Mouse (Mus musculus) limb, embryonic 11.5 days (tissue): Measurements from ENCODE around the gene Rrp7a. TPM values are rescaled to one million over a fixed set of nuclear protein-coding genes. Genes with fewer than 3 reads are reported as not detected.
A peak's percentile ranks its signal among the peaks of the same experiment; 100 is the strongest.

ENCODE experiments used
- ATAC-seq: fragments of 200-750 bp; cut with Nextera tagmentation; 2 replicates; pipeline ENCODE4 v1.8.0; 2017; ENCODE audit warnings: low read depth; ENCODE audit not compliant: insufficient number of reproducible peaks, low FRiP score, low TSS enrichment
- DNase-seq: peaks from one replicate; pipeline ENCODE4 v3.0.0-alpha.2; 2015; ENCODE audit warnings: low spot score
- H3K27ac ChIP-seq: fragments of 300-500 bp; sonication (generic); replicated peaks from 2 replicates; pipeline ENCODE4 v1.5.1; 2014; ENCODE audit warnings: low read depth, mild to moderate bottlenecking, low read length
- H3K27me3 ChIP-seq: fragments of 300-500 bp; sonication (generic); 2 replicates; pipeline ENCODE4 v1.6.1; 2014; ENCODE audit warnings: mild to moderate bottlenecking, low read length, mixed read lengths; ENCODE audit not compliant: control insufficient read depth, insufficient read depth
- H3K36me3 ChIP-seq: fragments of 300-500 bp; sonication (generic); 2 replicates; pipeline ENCODE4 v1.6.1; 2014; ENCODE audit warnings: mild to moderate bottlenecking, low read length, moderate library complexity, mixed read lengths; ENCODE audit not compliant: control insufficient read depth, insufficient read depth
- H3K4me1 ChIP-seq: fragments of 300-500 bp; sonication (generic); 2 replicates; pipeline ENCODE4 v1.6.1; 2014; ENCODE audit warnings: low read length, mixed read lengths; ENCODE audit not compliant: control insufficient read depth, insufficient read depth
- H3K4me2 ChIP-seq: fragments of 300-500 bp; sonication (generic); 2 replicates; pipeline ENCODE4 v1.6.1; 2014; ENCODE audit warnings: low read depth, mild to moderate bottlenecking, moderate library complexity; ENCODE audit not compliant: severe bottlenecking
- H3K4me3 ChIP-seq: fragments of 300-500 bp; sonication (generic); 2 replicates; pipeline ENCODE4 v1.5.1; 2014; ENCODE audit warnings: low read depth, low read length
- H3K9ac ChIP-seq: fragments of 300-500 bp; sonication (generic); 2 replicates; pipeline ENCODE4 v1.6.1; 2014; ENCODE audit warnings: mild to moderate bottlenecking, low read length
- H3K9me3 ChIP-seq: fragments of 300-500 bp; sonication (generic); 2 replicates; pipeline ENCODE4 v1.6.1; 2016; ENCODE audit warnings: low read length; ENCODE audit not compliant: control insufficient read depth
- WGBS: fragments of 180-500 bp; shearing (Covaris S2); extraction: QIAGEN DNeasy Blood & Tissue Kit; methylation state at CpG from one replicate; pipeline ENCODE4 v1.1.7; 2014; 5-methylcytosine and 5-hydroxymethylcytosine counted together
- polyA plus RNA-seq: library from polyadenylated mRNA; unstranded; fragments of >200 nt; fragmentation: Nextera tagmentation; extraction: Ambion mirVana; gene quantifications from 2 replicates; pipeline ENCODE4 v1.2.1, GENCODE M21; 2014

Rrp7a gene
- polyA plus RNA-seq, 1 experiment from 2014 or later, result 53.5 TPM

- peak; percentile 48 for DNase-seq
- no peak overlapping the region for H3K27ac ChIP-seq
Measured at GRCm38 (mm10) chr15:83090874-83091273, 31.7 kb downstream of the Rrp7a start.

DNA sequence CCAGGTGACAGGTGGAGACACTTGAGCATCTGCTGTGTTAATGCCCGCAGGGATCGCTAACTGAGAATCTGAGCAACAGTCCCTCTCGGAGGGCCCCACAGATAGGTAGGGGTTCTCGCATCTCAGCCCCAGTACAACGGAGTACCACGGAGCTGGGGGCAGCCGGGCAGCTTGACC, 33.3 kb downstream of the Rrp7a start, which contains the start of gene Serhl:
Serhl (plus strand) TSS at position 78 of the 177 bp plus-strand sequence.
- no peak for ATAC-seq

More at GRCm38 (mm10) chr15:83090874-83091273, 31.7 kb downstream of the Rrp7a start:
- Histone ChIP-seq H3K4me1 (no peaks in the 10 kb centered on the region; the same call in 1 of the 2 replicates), H3K4me3 (no peak overlapping the region), H3K4me2 (no peak overlapping the region), H3K36me3 (no peaks in the 10 kb centered on the region), H3K9ac (no peak overlapping the region), H3K9me3 (no peaks in the 10 kb centered on the region), H3K27me3 (peaks cover 6% of the 10 kb centered on the region; the same call in 1 of the 2 replicates)
- no peak for ATAC-seq
- WGBS, result 19% methylated on average over 3 of the region's 3 CpGs

GRCm38 (mm10) chr15:83088495-83089428, 33.8 kb downstream of the Rrp7a start:
- no peaks in the 10 kb centered on the region for H3K9me3 ChIP-seq
- H3K36me3 ChIP-seq, result no peaks in the 10 kb centered on the region
- peaks cover 2% of the 10 kb centered on the region; the same call in 1 of the 2 replicates for H3K4me1 ChIP-seq
- ATAC-seq (no peak), DNase-seq (peak; percentile 48)
- peaks cover 6% of the 10 kb centered on the region; the same call in 1 of the 2 replicates for H3K27me3 ChIP-seq
- H3K27ac ChIP-seq, result no peak overlapping the region
- H3K9ac ChIP-seq, result no peak overlapping the region
- 4% methylated on average over 26 of the region's 27 CpGs for WGBS
- no peak overlapping the region for H3K4me3 ChIP-seq
- peak overlapping the region; percentile 0; the same call in 1 of the 2 replicates for H3K4me2 ChIP-seq

More for the DNA sequence above, 33.3 kb downstream of the Rrp7a start, which contains the start of gene Serhl:
- Histone ChIP-seq H3K27me3 (peaks cover 6% of the 10 kb centered on the region; the same call in 1 of the 2 replicates), H3K9me3 (no peaks in the 10 kb centered on the region), H3K9ac (no peak within 1 kb of the TSS), H3K27ac (no peak within 1 kb of the TSS), H3K4me2 (peak within 1 kb of the TSS; percentile 0; the same call in 1 of the 2 replicates), H3K4me1 (no peaks in the 10 kb centered on the region; the same call in 1 of the 2 replicates), H3K36me3 (no peaks in the 10 kb centered on the region), H3K4me3 (no peak within 1 kb of the TSS)
- 16% methylated on average over 7 of the region's 7 CpGs for WGBS
- peak; percentile 31 for DNase-seq

GRCm38 (mm10) chr15:83086636-83087328, 35.8 kb downstream of the Rrp7a start:
- Histone ChIP-seq H3K4me1 (peaks cover 2% of the 10 kb centered on the region; the same call in 1 of the 2 replicates), H3K36me3 (no peaks in the 10 kb centered on the region), H3K27ac (no peak overlapping the region), H3K4me2 (no peak overlapping the region), H3K9me3 (no peaks in the 10 kb centered on the region), H3K9ac (no peak overlapping the region), H3K4me3 (no peak overlapping the region), H3K27me3 (peaks cover 6% of the 10 kb centered on the region; the same call in 1 of the 2 replicates)
- no peak for ATAC-seq
- no peak for DNase-seq
- 79% methylated on average over 13 of the region's 13 CpGs for whole genome bisulfite sequencing

GRCm38 (mm10) chr15:83085901-83086300, 36.7 kb downstream of the Rrp7a start:
- WGBS, result 45% methylated on average over 7 of the region's 7 CpGs
- Histone ChIP-seq H3K27ac (no peak overlapping the region), H3K4me3 (no peak overlapping the region), H3K4me2 (no peak overlapping the region), H3K36me3 (no peaks in the 10 kb centered on the region), H3K9me3 (no peaks in the 10 kb centered on the region), H3K4me1 (peaks cover 2% of the 10 kb centered on the region; the same call in 1 of the 2 replicates), H3K27me3 (peaks cover 6% of the 10 kb centered on the region; the same call in 1 of the 2 replicates), H3K9ac (no peak overlapping the region)
- ATAC-seq (no peak), DNase-seq (peak; percentile 53)

- 81% methylated on average over 13 of the region's 13 CpGs for WGBS
- Histone ChIP-seq H3K9ac (no peak overlapping the region), H3K4me1 (peaks cover 2% of the 10 kb centered on the region; the same call in 1 of the 2 replicates), H3K27me3 (peaks cover 4% of the 10 kb centered on the region; the same call in 1 of the 2 replicates), H3K4me2 (no peak overlapping the region), H3K36me3 (no peaks in the 10 kb centered on the region), H3K4me3 (no peak overlapping the region), H3K27ac (no peak overlapping the region), H3K9me3 (no peaks in the 10 kb centered on the region)
- DNase-seq, result no peak
- no peak for ATAC-seq
Measured at GRCm38 (mm10) chr15:83084022-83084640, 38.5 kb downstream of the Rrp7a start.

- H3K9ac ChIP-seq, result no peak overlapping the region
- H3K27me3 ChIP-seq, result peaks cover 3% of the 10 kb centered on the region; the same call in 1 of the 2 replicates
- H3K36me3 ChIP-seq, result no peaks in the 10 kb centered on the region
- no peak for DNase-seq
- no peak for ATAC-seq
- no peak overlapping the region for H3K27ac ChIP-seq
- H3K4me2 ChIP-seq, result no peak overlapping the region
- 0 out of 2 replicates have a peak, but pooled peaks cover 2% of the 10 kb centered on the region for H3K4me1 ChIP-seq
- WGBS, result 85% methylated on average over 5 of the region's 5 CpGs
- no peaks in the 10 kb centered on the region for H3K9me3 ChIP-seq
- H3K4me3 ChIP-seq, result no peak overlapping the region
Measured at GRCm38 (mm10) chr15:83083530-83083929, 39.1 kb downstream of the Rrp7a start.
